Mouse (Mus musculus) hindbrain, embryonic 12.5 days (tissue): ENCODE data around the gene Sox8. TPM values are rescaled to one million over a fixed set of nuclear protein-coding genes. Genes with fewer than 3 reads are reported as not detected.

Experiments
- ATAC-seq: fragments of 200-750 bp; cut with Nextera tagmentation; 2 replicates; pipeline ENCODE4 v1.8.0; 2017; ENCODE audit warnings: moderate TSS enrichment; ENCODE audit not compliant: low FRiP score
- H3K27ac ChIP-seq: fragments of 300-500 bp; sonication (generic); 2 replicates; pipeline ENCODE4 v1.5.1; 2016; ENCODE audit warnings: mild to moderate bottlenecking
- H3K27me3 ChIP-seq: fragments of 300-500 bp; sonication (generic); 2 replicates; pipeline ENCODE4 v1.6.1; 2016; ENCODE audit warnings: mild to moderate bottlenecking
- H3K36me3 ChIP-seq: fragments of 300-500 bp; sonication (generic); 2 replicates; pipeline ENCODE4 v1.6.1; 2016; ENCODE audit warnings: mild to moderate bottlenecking
- H3K4me1 ChIP-seq: fragments of 300-500 bp; sonication (generic); 2 replicates; pipeline ENCODE4 v1.6.1; 2016
- H3K4me2 ChIP-seq: fragments of 300-500 bp; sonication (generic); replicated peaks from 2 replicates; pipeline ENCODE4 v1.6.1; 2016; ENCODE audit warnings: mild to moderate bottlenecking
- H3K4me3 ChIP-seq: fragments of 300-500 bp; sonication (generic); 2 replicates; pipeline ENCODE4 v1.5.1; 2016; ENCODE audit warnings: mild to moderate bottlenecking
- H3K9ac ChIP-seq: fragments of 300-500 bp; sonication (generic); 2 replicates; pipeline ENCODE4 v1.6.1; 2016; ENCODE audit warnings: mild to moderate bottlenecking, moderate library complexity
- H3K9me3 ChIP-seq: fragments of 300-500 bp; sonication (generic); replicated peaks from 2 replicates; pipeline ENCODE4 v1.6.1; 2016; ENCODE audit warnings: mild to moderate bottlenecking
- WGBS: fragments of 180-500 bp; shearing (Covaris S2); methylation state at CpG from one replicate; pipeline ENCODE4 v1.1.7; 2016; 5-methylcytosine and 5-hydroxymethylcytosine counted together
- polyA plus RNA-seq: library from polyadenylated mRNA; unstranded; fragments of >200 nt; fragmentation: Nextera tagmentation; extraction: Ambion mirVana; gene quantifications from 2 replicates; pipeline ENCODE4 v1.2.1, GENCODE M21; 2016

Sox8 gene
- polyA plus RNA-seq, 1 experiment from 2014 or later: 12.7 TPM

DNA sequence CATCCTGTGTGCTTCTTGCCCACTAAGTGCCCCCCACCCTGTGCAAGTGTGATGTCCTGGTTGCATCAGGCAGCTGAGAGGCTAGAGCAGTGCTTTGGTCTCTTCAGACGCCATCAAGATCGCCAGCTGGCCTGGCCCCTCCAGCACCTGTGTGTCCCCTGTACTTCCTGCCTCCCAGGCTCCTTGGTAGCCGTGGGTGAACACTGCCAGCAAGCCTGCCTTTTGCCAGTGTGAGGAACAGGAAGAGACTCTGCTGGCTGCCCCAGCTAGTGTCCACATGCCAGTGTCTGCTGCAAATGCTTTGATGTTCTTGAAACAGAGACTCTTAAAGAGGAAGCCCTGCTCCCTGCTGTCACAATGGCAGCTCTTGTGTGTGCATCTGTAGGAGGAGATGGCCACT lies 27.1 kb upstream of the Sox8 start:
- ATAC-seq: no peak
- Histone ChIP-seq H3K36me3 (peaks cover 6% of the 10 kb centered on the region), H3K4me3 (no peak overlapping the region), H3K4me1 (peaks cover 9% of the 10 kb centered on the region), H3K9ac (no peak overlapping the region), H3K27ac (no peak overlapping the region), H3K9me3 (no peaks in the 10 kb centered on the region), H3K27me3 (no peaks in the 10 kb centered on the region), H3K4me2 (no peak overlapping the region)
- 63% methylated on average over 3 of the region's 3 CpGs for WGBS

DNA sequence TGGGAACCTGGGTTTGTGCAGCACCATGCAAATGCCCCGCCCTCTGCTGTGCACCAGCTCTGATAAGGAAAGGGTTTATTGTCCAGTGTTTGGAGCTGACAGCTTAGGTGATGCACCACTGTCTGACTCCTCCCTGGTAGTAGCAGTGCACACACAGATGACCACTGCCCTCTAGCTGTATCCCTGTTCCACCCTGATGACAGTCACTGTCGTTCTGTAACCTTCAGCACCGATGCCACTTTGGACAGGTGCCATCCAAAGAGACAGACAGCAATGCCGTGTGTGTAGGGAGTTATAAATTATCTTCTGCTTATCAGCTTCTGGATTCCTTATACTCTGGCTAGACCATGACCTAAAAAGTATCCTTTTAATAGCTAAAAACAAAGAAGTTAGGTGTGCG lies 25.0 kb upstream of the Sox8 start:
- Histone ChIP-seq H3K9me3 (peaks cover 7% of the 10 kb centered on the region; the same call in 1 of the 2 replicates), H3K4me1 (peaks cover 11% of the 10 kb centered on the region), H3K36me3 (peaks cover 15% of the 10 kb centered on the region), H3K27me3 (no peaks in the 10 kb centered on the region), H3K27ac (no peak overlapping the region), H3K9ac (no peak overlapping the region), H3K4me2 (no peak overlapping the region), H3K4me3 (no peak overlapping the region)
- 83% methylated on average over 5 of the region's 5 CpGs for WGBS
- no peak for ATAC-seq

DNA sequence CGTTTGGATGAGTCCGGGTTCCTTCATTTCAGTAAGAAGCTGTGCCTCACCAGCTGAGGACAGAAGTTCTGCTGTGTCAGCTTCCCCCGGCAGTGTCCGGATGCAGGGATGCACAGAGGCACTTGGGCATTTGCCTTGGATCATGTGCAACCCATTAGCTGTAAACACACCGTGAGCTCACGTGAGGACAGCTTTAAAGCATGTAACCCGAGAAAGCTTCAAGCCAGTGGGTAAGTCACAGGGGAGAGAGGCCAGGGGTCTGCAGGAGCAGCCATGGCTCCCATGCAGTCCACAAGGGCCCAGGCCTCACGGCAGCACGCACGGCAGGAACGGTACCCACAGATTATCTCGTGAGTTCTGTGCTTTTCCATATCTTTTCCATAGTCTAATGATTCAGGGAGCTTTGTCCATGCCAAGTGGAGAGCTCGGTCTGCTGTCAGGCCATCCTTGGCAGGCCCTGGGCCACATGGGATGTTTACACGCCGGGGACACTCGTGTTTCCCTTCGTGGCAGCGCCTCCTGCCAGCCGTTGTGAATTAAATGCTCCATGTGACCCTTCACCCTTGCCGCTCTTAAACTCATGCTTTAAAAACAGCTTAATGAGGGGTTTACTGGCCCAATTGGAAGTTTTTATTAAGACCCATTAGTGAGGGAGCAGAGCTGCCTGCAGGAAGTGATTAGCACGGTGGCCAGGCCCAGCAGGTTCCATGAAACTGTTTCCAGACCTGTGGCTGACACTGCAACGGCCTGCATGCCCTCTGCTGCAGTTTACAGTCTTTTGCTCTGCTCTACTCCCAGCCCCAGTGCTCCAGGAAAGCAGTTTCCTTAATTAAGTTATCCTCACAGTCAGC lies 23.1 kb upstream of the Sox8 start:
- 59% methylated on average over 22 of the region's 22 CpGs for WGBS
- peaks cover 7% of the 10 kb centered on the region; the same call in 1 of the 2 replicates for H3K9me3 ChIP-seq
- no peak overlapping the region for H3K4me3 ChIP-seq
- peaks cover 30% of the 10 kb centered on the region for H3K36me3 ChIP-seq
- no peak for ATAC-seq
- H3K4me1 ChIP-seq: peaks cover 9% of the 10 kb centered on the region
- H3K9ac ChIP-seq: no peak overlapping the region
- no peak overlapping the region for H3K27ac ChIP-seq
- no peaks in the 10 kb centered on the region for H3K27me3 ChIP-seq
- no peak overlapping the region for H3K4me2 ChIP-seq

DNA sequence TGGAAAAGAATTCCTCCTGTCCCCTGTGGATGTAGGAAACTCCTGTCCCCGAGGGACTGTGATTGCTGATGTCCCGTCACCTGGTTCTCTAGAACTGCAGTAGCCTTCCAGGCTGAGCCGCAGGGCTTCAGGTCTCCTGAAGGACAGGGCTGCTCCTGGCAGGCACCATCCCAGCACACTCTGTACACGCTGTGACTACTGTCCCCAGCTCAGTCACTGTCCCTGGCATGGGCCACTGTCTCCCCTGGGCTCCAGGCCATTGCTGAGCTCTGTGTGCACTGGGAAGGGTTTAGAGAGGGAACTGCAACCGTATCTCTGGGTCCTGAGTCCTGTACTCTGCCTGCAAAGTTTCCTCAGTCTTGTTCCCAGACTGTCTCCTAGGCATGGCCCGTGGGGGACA lies 21.9 kb upstream of the Sox8 start:
- H3K9ac ChIP-seq: no peak overlapping the region
- no peak overlapping the region for H3K4me2 ChIP-seq
- peaks cover 39% of the 10 kb centered on the region for H3K36me3 ChIP-seq
- ATAC-seq: no peak
- 91% methylated on average over 6 of the region's 6 CpGs for WGBS
- H3K27me3 ChIP-seq: no peaks in the 10 kb centered on the region
- H3K27ac ChIP-seq: no peak overlapping the region
- peaks cover 7% of the 10 kb centered on the region; the same call in 1 of the 2 replicates for H3K9me3 ChIP-seq
- peaks cover 9% of the 10 kb centered on the region for H3K4me1 ChIP-seq
- no peak overlapping the region for H3K4me3 ChIP-seq

DNA sequence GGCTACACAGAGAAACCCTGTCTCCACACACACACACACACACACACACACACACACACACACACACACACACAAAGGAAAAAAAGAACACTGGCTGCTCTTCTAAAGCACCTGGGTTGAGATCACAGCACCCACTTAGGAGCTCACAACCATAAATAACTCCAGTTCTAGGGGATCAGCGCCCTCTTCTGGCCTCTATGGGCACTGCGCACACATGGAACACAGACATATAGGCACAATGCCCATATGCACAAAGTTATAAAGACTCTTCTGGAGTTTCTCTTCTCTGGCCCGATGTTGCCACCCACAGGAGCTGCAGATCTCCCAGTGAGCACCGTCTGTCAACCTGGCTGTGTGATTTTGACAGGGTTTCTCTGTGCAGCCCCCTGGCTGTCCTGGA lies 20.5 kb upstream of the Sox8 start:
- ATAC-seq: no peak
- Histone ChIP-seq H3K4me2 (no peak overlapping the region), H3K36me3 (peaks cover 41% of the 10 kb centered on the region), H3K9ac (no peak overlapping the region), H3K9me3 (peaks cover 7% of the 10 kb centered on the region; the same call in 1 of the 2 replicates), H3K4me3 (no peak overlapping the region), H3K4me1 (peaks cover 9% of the 10 kb centered on the region), H3K27ac (no peak overlapping the region), H3K27me3 (no peaks in the 10 kb centered on the region)
- WGBS: 81% methylated on average over 4 of the region's 4 CpGs

DNA sequence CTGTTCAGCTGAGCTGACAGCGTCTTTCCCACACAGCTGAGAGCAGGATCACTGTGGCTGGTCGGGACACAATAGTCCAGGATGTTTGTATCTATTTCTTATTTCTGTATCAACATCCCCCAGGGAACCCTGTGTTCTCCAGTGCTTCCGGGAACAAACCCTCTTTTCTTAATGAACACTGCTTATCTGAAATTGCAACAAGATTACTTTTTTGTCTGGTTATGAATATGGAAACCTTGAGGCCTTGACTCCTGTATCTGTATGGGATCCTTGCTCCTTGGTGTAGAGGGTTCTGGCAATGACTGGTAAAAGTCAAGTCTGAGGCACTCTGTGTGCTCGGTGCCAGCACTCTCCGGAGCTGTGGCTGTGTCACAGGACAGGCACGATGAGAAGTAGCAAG lies 19.6 kb upstream of the Sox8 start:
- WGBS: 92% methylated on average over 6 of the region's 6 CpGs
- Histone ChIP-seq H3K27ac (no peak overlapping the region), H3K4me2 (no peak overlapping the region), H3K27me3 (no peaks in the 10 kb centered on the region), H3K4me1 (peaks cover 9% of the 10 kb centered on the region), H3K9ac (no peak overlapping the region), H3K4me3 (no peak overlapping the region), H3K36me3 (peaks cover 47% of the 10 kb centered on the region), H3K9me3 (peaks cover 7% of the 10 kb centered on the region; the same call in 1 of the 2 replicates)
- no peak for ATAC-seq

DNA sequence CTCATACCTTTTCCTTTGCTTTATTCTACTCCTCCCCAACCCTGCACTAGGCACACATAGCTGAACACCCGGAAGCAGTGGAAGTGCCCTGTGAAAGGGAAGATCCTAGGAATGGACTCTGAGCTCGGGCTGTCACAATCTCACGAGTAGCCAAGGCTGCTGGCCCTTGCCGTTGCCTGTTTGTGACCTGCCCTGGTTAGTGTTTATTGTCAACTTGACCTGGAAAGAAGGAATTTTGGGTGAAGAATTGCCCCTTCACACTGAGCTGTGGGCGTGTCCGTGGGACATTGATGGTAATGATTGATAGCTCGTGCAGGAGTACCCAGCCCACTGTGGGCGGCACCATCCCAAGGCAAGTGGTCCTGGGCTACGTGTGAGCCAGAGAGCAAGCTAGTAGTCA lies 14.2 kb upstream of the Sox8 start:
- WGBS: 92% methylated on average over 9 of the region's 9 CpGs
- Histone ChIP-seq H3K27ac (no peak overlapping the region), H3K9ac (no peak overlapping the region), H3K27me3 (no peaks in the 10 kb centered on the region), H3K4me3 (no peak overlapping the region), H3K36me3 (peaks cover 39% of the 10 kb centered on the region), H3K4me2 (no peak overlapping the region), H3K9me3 (no peaks in the 10 kb centered on the region), H3K4me1 (peaks cover 16% of the 10 kb centered on the region)
- no peak for ATAC-seq

DNA sequence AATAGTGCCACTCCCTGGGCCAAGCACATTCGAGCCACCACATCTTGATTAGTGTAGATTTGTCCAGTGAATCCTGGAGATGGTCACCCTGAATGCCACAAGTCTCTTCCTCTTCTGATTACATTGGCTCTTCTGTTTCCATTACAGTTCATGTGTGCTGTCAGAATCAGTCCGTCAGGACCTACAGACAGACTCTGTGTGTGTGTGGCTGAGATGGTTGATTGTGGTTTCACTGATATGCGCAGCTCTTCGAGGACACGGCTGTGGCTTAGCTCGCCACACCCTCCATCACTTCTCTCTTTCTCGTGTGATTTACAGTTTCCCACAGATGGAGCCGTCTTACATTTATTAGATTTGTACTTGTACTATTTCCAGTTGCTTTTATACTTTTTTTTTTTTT lies 13.4 kb upstream of the Sox8 start:
- WGBS: 91% methylated on average over 8 of the region's 8 CpGs
- H3K27ac ChIP-seq: no peak overlapping the region
- peaks cover 20% of the 10 kb centered on the region for H3K4me1 ChIP-seq
- H3K9me3 ChIP-seq: no peaks in the 10 kb centered on the region
- peaks cover 32% of the 10 kb centered on the region for H3K36me3 ChIP-seq
- no peak overlapping the region for H3K4me2 ChIP-seq
- H3K27me3 ChIP-seq: no peaks in the 10 kb centered on the region
- no peak overlapping the region for H3K9ac ChIP-seq
- H3K4me3 ChIP-seq: no peak overlapping the region
- no peak for ATAC-seq

DNA sequence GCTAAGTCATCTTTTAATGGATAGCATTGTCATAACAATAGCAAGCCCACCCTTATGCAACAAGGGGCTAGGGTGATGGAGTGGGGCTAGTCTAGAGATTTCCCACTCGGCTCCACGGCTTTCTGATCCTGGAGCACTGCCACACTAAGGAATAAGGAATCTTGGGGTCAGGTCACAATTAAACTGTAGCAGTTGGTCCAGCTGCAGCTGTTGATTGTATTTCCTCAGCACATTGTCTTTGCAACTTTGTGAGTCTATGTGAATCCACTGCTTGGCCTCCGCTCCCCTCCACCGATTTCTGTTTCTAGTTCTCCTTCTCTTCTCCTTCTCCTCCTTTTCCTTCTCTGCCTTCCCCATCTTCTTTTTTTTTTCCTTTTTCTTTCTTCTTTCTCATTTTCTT lies 12.6 kb upstream of the Sox8 start:
- Histone ChIP-seq H3K4me1 (peaks cover 25% of the 10 kb centered on the region), H3K9me3 (no peaks in the 10 kb centered on the region), H3K4me3 (no peak overlapping the region), H3K4me2 (no peak overlapping the region), H3K36me3 (peaks cover 25% of the 10 kb centered on the region), H3K27ac (no peak overlapping the region), H3K27me3 (no peaks in the 10 kb centered on the region), H3K9ac (no peak overlapping the region)
- WGBS: 82% methylated on average over 4 of the region's 4 CpGs
- ATAC-seq: no peak

DNA sequence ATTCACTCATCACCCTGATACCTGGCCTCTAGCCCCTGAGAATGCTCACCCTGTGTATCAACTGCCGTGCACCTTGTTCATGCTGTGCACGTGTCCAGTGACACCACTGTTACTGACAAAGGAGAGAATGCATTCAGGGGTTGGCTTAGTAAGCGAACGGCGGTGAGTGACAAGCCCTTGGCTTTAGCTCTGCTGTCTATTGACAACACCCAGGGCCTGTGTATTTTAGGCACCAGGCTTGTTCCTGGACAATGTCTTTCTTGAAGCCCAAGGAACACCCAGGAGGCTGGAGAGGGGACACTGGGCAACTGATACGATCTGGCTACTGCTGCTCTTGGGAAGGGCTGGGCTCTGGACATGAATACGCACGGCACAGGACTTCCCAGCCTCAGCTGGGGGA lies 11.6 kb upstream of the Sox8 start:
- WGBS: 73% methylated on average over 8 of the region's 8 CpGs
- Histone ChIP-seq H3K9ac (no peak overlapping the region), H3K27ac (no peak overlapping the region), H3K27me3 (no peaks in the 10 kb centered on the region), H3K36me3 (peaks cover 18% of the 10 kb centered on the region), H3K9me3 (no peaks in the 10 kb centered on the region), H3K4me3 (no peak overlapping the region), H3K4me1 (peaks cover 32% of the 10 kb centered on the region), H3K4me2 (no peak overlapping the region)
- ATAC-seq: no peak

DNA sequence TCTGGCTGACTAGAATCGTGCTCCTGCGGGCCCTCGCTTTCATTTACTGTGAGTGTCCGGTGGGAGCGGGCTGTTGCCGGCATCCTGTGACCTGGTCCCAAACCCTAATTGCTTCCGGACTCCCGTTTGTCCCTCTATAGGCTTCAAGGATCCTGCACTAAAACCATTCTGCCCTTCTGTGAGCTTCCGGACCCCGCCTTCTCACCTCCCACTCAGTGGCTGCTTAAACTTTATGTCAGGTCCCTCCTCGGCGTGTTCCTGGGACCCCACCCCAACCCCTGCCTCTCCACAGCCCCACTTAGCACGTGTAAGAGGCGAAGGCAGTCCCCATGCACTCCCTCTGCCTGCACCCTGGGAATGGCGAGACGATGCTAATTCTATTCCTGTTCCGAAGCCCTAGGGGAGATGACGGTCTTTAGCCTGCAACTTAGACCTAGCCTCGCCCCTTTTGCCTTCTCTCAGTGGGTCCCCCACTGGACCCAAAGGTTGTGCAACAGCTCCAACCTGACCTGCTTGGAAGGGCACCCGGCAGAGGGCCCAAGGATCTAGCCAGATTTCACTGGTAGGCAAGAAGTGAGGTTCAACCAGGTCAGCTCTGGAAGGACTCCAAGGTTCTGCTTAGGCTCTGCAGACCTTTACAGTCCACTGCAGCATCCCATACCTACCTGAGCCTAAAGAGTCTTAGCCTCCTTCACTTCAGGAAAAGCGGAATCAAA lies 9.0 kb upstream of the Sox8 start:
- Histone ChIP-seq H3K27me3 (0 out of 2 replicates have a peak, but pooled peaks cover 6% of the 10 kb centered on the region), H3K4me1 (peaks cover 42% of the 10 kb centered on the region), H3K4me2 (peak overlapping the region; percentile 87), H3K4me3 (peak overlapping the region; percentile 76), H3K9ac (peak overlapping the region; percentile 77), H3K9me3 (no peaks in the 10 kb centered on the region), H3K27ac (peak overlapping the region; percentile 77), H3K36me3 (peaks cover under 1% of the 10 kb centered on the region; the same call in 1 of the 2 replicates)
- 8% methylated on average over 21 of the region's 21 CpGs for WGBS
- peak; percentile 68 for ATAC-seq

DNA sequence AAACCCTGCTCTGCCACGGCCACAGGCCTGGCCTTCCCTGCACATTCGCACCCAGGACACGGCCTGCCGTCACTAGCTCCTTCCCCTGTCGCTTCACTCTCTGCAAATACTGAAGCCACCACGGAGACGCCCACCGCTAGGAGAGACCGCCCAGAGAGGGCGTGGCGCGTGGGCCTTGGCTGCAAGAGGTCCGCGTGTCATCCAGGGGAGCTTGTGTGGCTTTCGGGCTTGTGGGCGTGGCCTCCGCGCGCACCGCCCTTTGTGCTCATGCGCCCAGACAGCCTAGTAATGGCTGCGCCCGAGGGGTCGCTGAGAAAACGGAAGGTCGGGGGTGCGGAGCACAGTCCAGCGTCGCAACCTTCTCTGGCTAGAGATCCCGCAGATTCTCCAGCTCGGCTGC lies 8.4 kb upstream of the Sox8 start, which contains the start of gene Lmf1:
TSS of gene Lmf1 (plus strand) at position 166 of the 400 bp plus-strand sequence.
- Histone ChIP-seq H3K9me3 (no peaks in the 10 kb centered on the region), H3K9ac (peak within 1 kb of the TSS; percentile 77), H3K27me3 (0 out of 2 replicates have a peak, but pooled peaks cover 8% of the 10 kb centered on the region), H3K4me1 (peaks cover 42% of the 10 kb centered on the region), H3K36me3 (no peaks in the 10 kb centered on the region), H3K27ac (peak within 1 kb of the TSS; percentile 77), H3K4me3 (peak within 1 kb of the TSS; percentile 76), H3K4me2 (peak within 1 kb of the TSS; percentile 87)
- under 1% methylated on average over 31 of the region's 31 CpGs for WGBS
- peak; percentile 97 for ATAC-seq
